Mouse (Mus musculus) neural tube, embryonic 13.5 days (tissue): ENCODE data around the gene Serpina3m. TPM values are rescaled to one million over a fixed set of nuclear protein-coding genes. Genes with fewer than 3 reads are reported as not detected.

ENCODE experiments used
- ATAC-seq: fragments of 200-750 bp; cut with Nextera tagmentation; 2 replicates; pipeline ENCODE4 v1.8.0; 2017; ENCODE audit warnings: low read depth, mild to moderate bottlenecking, moderate TSS enrichment, moderate library complexity
- H3K27ac ChIP-seq: fragments of 300-500 bp; sonication (generic); replicated peaks from 2 replicates; pipeline ENCODE4 v1.5.1; 2015; ENCODE audit warnings: moderate library complexity, mild to moderate bottlenecking, inconsistent platforms
- H3K27me3 ChIP-seq: fragments of 300-500 bp; sonication (generic); 2 replicates; pipeline ENCODE4 v1.6.1; 2015; ENCODE audit warnings: mild to moderate bottlenecking, inconsistent platforms
- H3K36me3 ChIP-seq: fragments of 300-500 bp; sonication (generic); 2 replicates; pipeline ENCODE4 v1.6.1; 2015; ENCODE audit warnings: mild to moderate bottlenecking, inconsistent platforms
- H3K4me1 ChIP-seq: fragments of 300-500 bp; sonication (generic); replicated peaks from 2 replicates; pipeline ENCODE4 v1.6.1; 2015; ENCODE audit warnings: inconsistent platforms
- H3K4me2 ChIP-seq: fragments of 300-500 bp; sonication (generic); 2 replicates; pipeline ENCODE4 v1.6.1; 2015; ENCODE audit warnings: inconsistent platforms, mild to moderate bottlenecking, moderate library complexity
- H3K4me3 ChIP-seq: fragments of 300-500 bp; sonication (generic); 2 replicates; pipeline ENCODE4 v1.5.1; 2015; ENCODE audit warnings: mild to moderate bottlenecking, inconsistent platforms
- H3K9ac ChIP-seq: fragments of 300-500 bp; sonication (generic); 2 replicates; pipeline ENCODE4 v1.6.1; 2015; ENCODE audit warnings: moderate library complexity, mild to moderate bottlenecking, inconsistent platforms
- H3K9me3 ChIP-seq: fragments of 300-500 bp; sonication (generic); 2 replicates; pipeline ENCODE4 v1.6.1; 2016; ENCODE audit warnings: inconsistent platforms
- WGBS: fragments of 180-500 bp; shearing (Covaris S2); methylation state at CpG from one replicate; pipeline ENCODE4 v1.1.7; 2015; 5-methylcytosine and 5-hydroxymethylcytosine counted together
- polyA plus RNA-seq: library from polyadenylated mRNA; unstranded; fragments of >200 nt; fragmentation: Nextera tagmentation; extraction: Ambion mirVana; gene quantifications from 2 replicates; pipeline ENCODE4 v1.2.1, GENCODE M21; 2015

The Serpina3m gene
- polyA plus RNA-seq, 1 experiment from 2014 or later = not detected

GRCm38 (mm10) chr12:104403968-104404367 is 65.7 kb downstream of the Serpina3m start:
- no peak overlapping the region for H3K4me2 ChIP-seq
- H3K36me3 ChIP-seq = no peaks in the 10 kb centered on the region
- ATAC-seq = no peak
- no peak overlapping the region for H3K9ac ChIP-seq
- WGBS = 83% methylated on average over 5 of the region's 5 CpGs
- no peaks in the 10 kb centered on the region for H3K4me1 ChIP-seq
- no peak overlapping the region for H3K4me3 ChIP-seq
- no peaks in the 10 kb centered on the region for H3K27me3 ChIP-seq
- H3K27ac ChIP-seq = no peak overlapping the region
- no peaks in the 10 kb centered on the region for H3K9me3 ChIP-seq

- H3K36me3 ChIP-seq = no peaks in the 10 kb centered on the region
- no peak within 1 kb of the TSS for H3K9ac ChIP-seq
- no peak within 1 kb of the TSS for H3K27ac ChIP-seq
- WGBS = 45% methylated on average over 4 of the region's 4 CpGs
- H3K4me3 ChIP-seq = no peak within 1 kb of the TSS
- H3K4me2 ChIP-seq = 0 out of 2 replicates have a peak within 1 kb of the TSS, but pooled peaks have one; percentile 9
- no peaks in the 10 kb centered on the region for H3K27me3 ChIP-seq
- no peaks in the 10 kb centered on the region for H3K9me3 ChIP-seq
- no peaks in the 10 kb centered on the region for H3K4me1 ChIP-seq
- ATAC-seq = no peak; the same call in 1 of the 2 replicates
These were observed 68.2 kb downstream of the Serpina3m start, which contains the start of gene Serpina3n for GRCm38 (mm10) chr12:104406454-104406885. Gene Serpina3n, plus strand, starts transcription at chr12:104406729.

GRCm38 (mm10) chr12:104412507-104412906 is 74.2 kb downstream of the Serpina3m start:
- ATAC-seq = no peak
- Histone ChIP-seq H3K4me3 (no peak overlapping the region), H3K27ac (no peak overlapping the region), H3K27me3 (no peaks in the 10 kb centered on the region), H3K4me2 (no peak overlapping the region), H3K4me1 (no peaks in the 10 kb centered on the region), H3K9me3 (no peaks in the 10 kb centered on the region), H3K36me3 (no peaks in the 10 kb centered on the region), H3K9ac (no peak overlapping the region)
- WGBS = 89% methylated on average over 6 of the region's 6 CpGs

- H3K27ac ChIP-seq = no peak overlapping the region
- no peaks in the 10 kb centered on the region for H3K9me3 ChIP-seq
- ATAC-seq = no peak
- WGBS = 61% methylated on average over 2 of the region's 2 CpGs
- no peak overlapping the region for H3K9ac ChIP-seq
- no peaks in the 10 kb centered on the region for H3K36me3 ChIP-seq
- 0 out of 2 replicates have a peak, but pooled peaks cover 3% of the 10 kb centered on the region for H3K4me1 ChIP-seq
- no peak overlapping the region for H3K4me2 ChIP-seq
- H3K4me3 ChIP-seq = no peak overlapping the region
- 0 out of 2 replicates have a peak, but pooled peaks cover 3% of the 10 kb centered on the region for H3K27me3 ChIP-seq
These were observed 76.3 kb downstream of the Serpina3m start for GRCm38 (mm10) chr12:104414576-104414975.

GRCm38 (mm10) chr12:104415625-104416315 is 77.5 kb downstream of the Serpina3m start:
- H3K36me3 ChIP-seq = no peaks in the 10 kb centered on the region
- H3K4me2 ChIP-seq = no peak overlapping the region
- H3K4me1 ChIP-seq = 0 out of 2 replicates have a peak, but pooled peaks cover 3% of the 10 kb centered on the region
- no peak overlapping the region for H3K4me3 ChIP-seq
- no peak overlapping the region for H3K9ac ChIP-seq
- no peak overlapping the region for H3K27ac ChIP-seq
- no peaks in the 10 kb centered on the region for H3K9me3 ChIP-seq
- no peak for ATAC-seq
- H3K27me3 ChIP-seq = 0 out of 2 replicates have a peak, but pooled peaks cover 3% of the 10 kb centered on the region
- WGBS = 64% methylated on average over 6 of the region's 6 CpGs

- 20% methylated on average over 14 of the region's 17 CpGs for WGBS
- H3K4me3 ChIP-seq = peak overlapping the region; percentile 24
- 0 out of 2 replicates have a peak, but pooled peaks cover 3% of the 10 kb centered on the region for H3K27me3 ChIP-seq
- H3K9ac ChIP-seq = peak overlapping the region; percentile 55; the same call in 1 of the 2 replicates
- 0 out of 2 replicates have a peak, but pooled peaks cover 3% of the 10 kb centered on the region for H3K4me1 ChIP-seq
- no peaks in the 10 kb centered on the region for H3K36me3 ChIP-seq
- H3K4me2 ChIP-seq = peak overlapping the region; percentile 53
- peak; percentile 71 for ATAC-seq
- no peaks in the 10 kb centered on the region for H3K9me3 ChIP-seq
- H3K27ac ChIP-seq = no peak overlapping the region
These were observed 80.3 kb downstream of the Serpina3m start for GRCm38 (mm10) chr12:104418340-104419135.

GRCm38 (mm10) chr12:104419136-104419462 is 80.8 kb downstream of the Serpina3m start:
- H3K27ac ChIP-seq = no peak overlapping the region
- 0 out of 2 replicates have a peak, but pooled peaks cover 3% of the 10 kb centered on the region for H3K4me1 ChIP-seq
- no peaks in the 10 kb centered on the region for H3K9me3 ChIP-seq
- ATAC-seq = no peak
- H3K27me3 ChIP-seq = 0 out of 2 replicates have a peak, but pooled peaks cover 3% of the 10 kb centered on the region
- no peak overlapping the region for H3K4me2 ChIP-seq
- no peak overlapping the region for H3K9ac ChIP-seq
- no peaks in the 10 kb centered on the region for H3K36me3 ChIP-seq
- H3K4me3 ChIP-seq = no peak overlapping the region
- WGBS = 4% methylated on average over 2 of the region's 2 CpGs

- H3K36me3 ChIP-seq = no peaks in the 10 kb centered on the region
- H3K27ac ChIP-seq = no peak overlapping the region
- 0 out of 2 replicates have a peak, but pooled peaks cover 3% of the 10 kb centered on the region for H3K4me1 ChIP-seq
- 71% methylated on average over 11 of the region's 11 CpGs for WGBS
- no peak overlapping the region for H3K9ac ChIP-seq
- no peak overlapping the region for H3K4me2 ChIP-seq
- H3K27me3 ChIP-seq = 0 out of 2 replicates have a peak, but pooled peaks cover 1% of the 10 kb centered on the region
- H3K9me3 ChIP-seq = no peaks in the 10 kb centered on the region
- no peak for ATAC-seq
- no peak overlapping the region for H3K4me3 ChIP-seq
These were observed 84.5 kb downstream of the Serpina3m start for GRCm38 (mm10) chr12:104422615-104423392.

GRCm38 (mm10) chr12:104425591-104425990 is 87.3 kb downstream of the Serpina3m start:
- no peak for ATAC-seq
- 86% methylated on average over 3 of the region's 3 CpGs for WGBS

GRCm38 (mm10) chr12:104426915-104427314 is 88.6 kb downstream of the Serpina3m start:
- WGBS = 7% methylated on average over 7 of the region's 7 CpGs
- H3K4me1 ChIP-seq = no peaks in the 10 kb centered on the region

More at GRCm38 (mm10) chr12:104425591-104425990, 87.3 kb downstream of the Serpina3m start:
- Histone ChIP-seq H3K36me3 (no peaks in the 10 kb centered on the region), H3K4me2 (no peak overlapping the region), H3K9ac (no peak overlapping the region), H3K27ac (no peak overlapping the region), H3K9me3 (no peaks in the 10 kb centered on the region), H3K4me1 (no peaks in the 10 kb centered on the region), H3K27me3 (no peaks in the 10 kb centered on the region), H3K4me3 (no peak overlapping the region)

GRCm38 (mm10) chr12:104431359-104431758 is 93.1 kb downstream of the Serpina3m start:
- Histone ChIP-seq H3K4me1 (peaks cover 14% of the 10 kb centered on the region; the same call in 1 of the 2 replicates), H3K27me3 (no peaks in the 10 kb centered on the region), H3K27ac (no peak overlapping the region), H3K9me3 (no peaks in the 10 kb centered on the region), H3K9ac (no peak overlapping the region), H3K4me3 (no peak overlapping the region), H3K4me2 (no peak overlapping the region), H3K36me3 (no peaks in the 10 kb centered on the region)
- ATAC-seq = no peak
- 79% methylated on average over 10 of the region's 10 CpGs for WGBS

More at GRCm38 (mm10) chr12:104426915-104427314, 88.6 kb downstream of the Serpina3m start:
- Histone ChIP-seq H3K9me3 (no peaks in the 10 kb centered on the region), H3K27ac (no peak overlapping the region), H3K36me3 (no peaks in the 10 kb centered on the region), H3K4me2 (no peak overlapping the region), H3K27me3 (no peaks in the 10 kb centered on the region), H3K9ac (no peak overlapping the region), H3K4me3 (no peak overlapping the region)
- peak; percentile 58 for ATAC-seq
